Mouse (Mus musculus) adrenal gland, postnatal 25 days (tissue): ENCODE results near the gene Ugcg. TPM values are rescaled to one million over a fixed set of nuclear protein-coding genes. Genes with fewer than 3 reads are reported as not detected.
A peak's percentile ranks its signal among the peaks of the same experiment; 100 is the strongest.

Source experiments
- DNase-seq: peaks from one replicate; pipeline ENCODE4 v3.0.0; 2021; ENCODE audit warnings: mixed read lengths
- long read RNA-seq: library from polyadenylated mRNA; stranded (forward); transcript quantifications from one replicate; pipeline ENCODE4 v2.0.0, GENCODE M21; 2021
- total RNA-seq: library from RNA; stranded (reverse); gene quantifications from 2 replicates; pipeline ENCODE4 v1.2.3, GENCODE M21; 2021

Gene Ugcg
- 40.6 and 42.7 TPM in 2 replicates for total RNA-seq
- long read RNA-seq, full-length matches to known transcripts: 32 of 38 reads
- long read RNA-seq, partial matches to known transcripts: 6 of 38 reads
- long read RNA-seq, other reads (novel, unspliced or antisense): 0 of 38 reads

- DNase-seq: peak; percentile 87
These were observed at the start of gene Ugcg for GRCm38 (mm10) chr4:59188802-59189545. Gene Ugcg (plus strand): TSS chr4:59189257.

- DNase-seq: peak; percentile 17
These were observed 40.0 kb upstream of the Ugcg start for GRCm38 (mm10) chr4:59149043-59149442.

- DNase-seq: no peak
These were observed 38.1 kb upstream of the Ugcg start for GRCm38 (mm10) chr4:59150907-59151306.

- DNase-seq: no peak
These were observed 37.1 kb upstream of the Ugcg start for GRCm38 (mm10) chr4:59151953-59152352.

GRCm38 (mm10) chr4:59156897-59157592 is 32.0 kb upstream of the Ugcg start:
- no peak for DNase-seq

- no peak for DNase-seq
These were observed 31.4 kb upstream of the Ugcg start for GRCm38 (mm10) chr4:59157654-59158053.

GRCm38 (mm10) chr4:59160289-59160688 is 28.8 kb upstream of the Ugcg start:
- no peak for DNase-seq

- DNase-seq: no peak
These were observed 27.9 kb upstream of the Ugcg start for GRCm38 (mm10) chr4:59160959-59161670.

- DNase-seq: no peak
These were observed 25.0 kb upstream of the Ugcg start for GRCm38 (mm10) chr4:59164034-59164433.

- no peak for DNase-seq
These were observed 21.7 kb upstream of the Ugcg start for GRCm38 (mm10) chr4:59167251-59167847.

- no peak for DNase-seq
These were observed 19.1 kb upstream of the Ugcg start for GRCm38 (mm10) chr4:59169981-59170380.

- DNase-seq: no peak
These were observed 16.4 kb upstream of the Ugcg start for GRCm38 (mm10) chr4:59172616-59173015.

GRCm38 (mm10) chr4:59173181-59173922 is 15.7 kb upstream of the Ugcg start:
- DNase-seq: no peak

- no peak for DNase-seq
These were observed 14.1 kb upstream of the Ugcg start for GRCm38 (mm10) chr4:59175003-59175402.

- no peak for DNase-seq
These were observed 13.1 kb upstream of the Ugcg start for GRCm38 (mm10) chr4:59175929-59176328.

GRCm38 (mm10) chr4:59177566-59177965 is 11.5 kb upstream of the Ugcg start:
- DNase-seq: no peak

- no peak for DNase-seq
These were observed 7.5 kb upstream of the Ugcg start for GRCm38 (mm10) chr4:59181320-59182271.

- DNase-seq: no peak
These were observed 3.4 kb upstream of the Ugcg start for GRCm38 (mm10) chr4:59185671-59186070.

- DNase-seq: peak; percentile 13
These were observed 1.8 kb upstream of the Ugcg start for GRCm38 (mm10) chr4:59187289-59187688.

GRCm38 (mm10) chr4:59188474-59188801 is 619 bp upstream of the Ugcg start:
- no peak for DNase-seq
